9 mouse cellular contexts compared by ENCODE assay signal in the genomic region with DNA sequence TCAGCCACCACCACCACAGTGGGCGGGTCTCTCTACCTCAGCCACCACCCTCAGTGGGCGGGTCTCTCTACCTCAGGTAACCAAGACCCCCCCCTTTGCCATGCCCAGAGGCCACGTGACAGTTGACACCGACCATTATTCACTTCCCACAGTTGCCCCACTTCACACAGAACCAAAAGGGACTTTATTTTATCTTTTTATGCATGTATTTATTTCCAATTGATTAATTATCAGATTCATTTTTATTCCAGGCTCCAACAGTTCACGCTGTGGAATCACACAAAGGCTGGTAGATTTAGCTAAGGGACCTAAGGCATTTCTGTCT.
DNase-seq lines count a peak whose midpoint lies in the region; ATAC-seq and TF ChIP-seq lines count a peak whose summit lies in the region.
"Had no signal": no experiment of that assay in that cellular context is flagged by ENCODE, and none has a peak within 500 bp of the region (broad histone marks: within the 10 kb centered on the region; RNA-seq: fewer than 3 reads in every experiment).

No protein-coding gene starts in this region.

- H3K9ac ChIP-seq in kidney, embryonic 16.5 days (replicated peaks; ENCODE audit: low read length) = no peak overlapping the region
- H3K9ac ChIP-seq in embryonic facial prominence, embryonic 12.5 days = no peak overlapping the region
- no peak overlapping the region for H3K9ac ChIP-seq in hindbrain, postnatal 0 days (replicated peaks; ENCODE audit: low read length)
- H3K9ac ChIP-seq in midbrain, embryonic 16.5 days (ENCODE audit: low read depth, low read length) = no peak overlapping the region

- no peaks in the 10 kb centered on the region for H3K27me3 ChIP-seq in kidney, embryonic 16.5 days (ENCODE audit: insufficient read depth, low read length)
- H3K27me3 ChIP-seq in embryonic facial prominence, embryonic 12.5 days = 0 out of 2 replicates have a peak, but pooled peaks cover 6% of the 10 kb centered on the region
- no peaks in the 10 kb centered on the region for H3K27me3 ChIP-seq in hindbrain, postnatal 0 days (ENCODE audit: insufficient read depth, low read length)
- H3K27me3 ChIP-seq in midbrain, embryonic 16.5 days (ENCODE audit: control insufficient read depth, insufficient read depth, low read depth, low read length) = peaks cover 2% of the 10 kb centered on the region; the same call in 1 of the 2 replicates

- ATAC-seq in kidney, embryonic 16.5 days (ENCODE audit: low FRiP score, low TSS enrichment) = no peak
- no peak; the same call in 1 of the 2 replicates for ATAC-seq in embryonic facial prominence, embryonic 12.5 days (ENCODE audit: insufficient number of reproducible peaks, insufficient read depth, low FRiP score, low TSS enrichment)
- ATAC-seq in hindbrain, postnatal 0 days = no peak
- ATAC-seq in midbrain, embryonic 16.5 days = no peak; the same call in 1 of the 2 replicates

- peak overlapping the region; percentile 62 for H3K4me2 ChIP-seq in kidney, embryonic 16.5 days (replicated peaks; ENCODE audit: low read depth, low read length)
- peak overlapping the region; percentile 65 for H3K4me2 ChIP-seq in embryonic facial prominence, embryonic 12.5 days (replicated peaks)
- H3K4me2 ChIP-seq in hindbrain, postnatal 0 days (ENCODE audit: low read depth, low read length) = peak overlapping the region; percentile 62
- peak overlapping the region; percentile 64 for H3K4me2 ChIP-seq in midbrain, embryonic 16.5 days (ENCODE audit: low read length)

- H3K4me1 ChIP-seq in kidney, embryonic 16.5 days (ENCODE audit: insufficient read depth, low read length) = peaks cover 5% of the 10 kb centered on the region; the same call in 1 of the 2 replicates
- H3K4me1 ChIP-seq in embryonic facial prominence, embryonic 12.5 days = peaks cover 10% of the 10 kb centered on the region; the same call in 1 of the 2 replicates
- no peaks in the 10 kb centered on the region; the same call in 1 of the 2 replicates for H3K4me1 ChIP-seq in hindbrain, postnatal 0 days (ENCODE audit: insufficient read depth, low read length)
- peaks cover 7% of the 10 kb centered on the region for H3K4me1 ChIP-seq in midbrain, embryonic 16.5 days (ENCODE audit: control insufficient read depth, insufficient read depth, low read length)

- H3K9me3 ChIP-seq in kidney, embryonic 16.5 days (ENCODE audit: low read length) = no peaks in the 10 kb centered on the region
- H3K9me3 ChIP-seq in embryonic facial prominence, embryonic 12.5 days = no peaks in the 10 kb centered on the region
- no peaks in the 10 kb centered on the region for H3K9me3 ChIP-seq in hindbrain, postnatal 0 days (ENCODE audit: low read length)
- H3K9me3 ChIP-seq in midbrain, embryonic 16.5 days (replicated peaks; ENCODE audit: control insufficient read depth, low read length, poor library complexity, severe bottlenecking) = no peaks in the 10 kb centered on the region

- peak overlapping the region; percentile 36 for H3K4me3 ChIP-seq in kidney, embryonic 16.5 days (ENCODE audit: low read length)
- peak overlapping the region; percentile 34 for H3K4me3 ChIP-seq in embryonic facial prominence, embryonic 12.5 days
- H3K4me3 ChIP-seq in hindbrain, postnatal 0 days (ENCODE audit: low read length) = peak overlapping the region; percentile 30
- H3K4me3 ChIP-seq in midbrain, embryonic 16.5 days (ENCODE audit: low read depth, low read length) = peak overlapping the region; percentile 35

- WGBS in kidney, embryonic 16.5 days = 13% methylated on average over 5 of the region's 5 CpGs
- 10% methylated on average over 5 of the region's 5 CpGs for WGBS in embryonic facial prominence, embryonic 12.5 days
- 8% methylated on average over 5 of the region's 5 CpGs for WGBS in hindbrain, postnatal 0 days
- 9% methylated on average over 5 of the region's 5 CpGs for WGBS in midbrain, embryonic 16.5 days

- DNase-seq in kidney, postnatal 14 days = no peak
- DNase-seq in hindbrain, postnatal 0 days (ENCODE audit: low spot score) = no peak
- no peak for DNase-seq in cerebellum, adult 18-20 months
- no peak for DNase-seq in spleen, postnatal 4 days (ENCODE audit: low spot score in 2 of 2)
- no peak for DNase-seq in adrenal gland, postnatal 25 days
- DNase-seq: cerebellum, adult 9-11 months had no signal

- no peaks in the 10 kb centered on the region for H3K36me3 ChIP-seq in kidney, embryonic 16.5 days (ENCODE audit: insufficient read depth, low read length)
- no peaks in the 10 kb centered on the region for H3K36me3 ChIP-seq in embryonic facial prominence, embryonic 12.5 days
- H3K36me3 ChIP-seq in hindbrain, postnatal 0 days (ENCODE audit: insufficient read depth, low read length) = no peaks in the 10 kb centered on the region
- no peaks in the 10 kb centered on the region for H3K36me3 ChIP-seq in midbrain, embryonic 16.5 days (ENCODE audit: control insufficient read depth, insufficient read depth, low read length)

- H3K27ac ChIP-seq in kidney, embryonic 16.5 days (ENCODE audit: low read length) = no peak overlapping the region
- no peak overlapping the region for H3K27ac ChIP-seq in embryonic facial prominence, embryonic 12.5 days
- no peak overlapping the region for H3K27ac ChIP-seq in hindbrain, postnatal 0 days
- H3K27ac ChIP-seq in midbrain, embryonic 16.5 days (ENCODE audit: low read length) = no peak overlapping the region

- no peak for TF ChIP-seq CTCF in hindbrain, postnatal 0 days (IDR thresholded peaks at IDR 0.05; ENCODE audit: low read depth)
